Mouse (Mus musculus): Measurements from ENCODE around the gene Dera. TPM values are rescaled to one million over a fixed set of nuclear protein-coding genes. Genes with fewer than 3 reads are reported as not detected.
A peak's percentile ranks its signal among the peaks of the same experiment; 100 is the strongest.

Dera gene
- polyA plus RNA-seq, 1 experiment from 2014 or later: 87.3 TPM

DNA sequence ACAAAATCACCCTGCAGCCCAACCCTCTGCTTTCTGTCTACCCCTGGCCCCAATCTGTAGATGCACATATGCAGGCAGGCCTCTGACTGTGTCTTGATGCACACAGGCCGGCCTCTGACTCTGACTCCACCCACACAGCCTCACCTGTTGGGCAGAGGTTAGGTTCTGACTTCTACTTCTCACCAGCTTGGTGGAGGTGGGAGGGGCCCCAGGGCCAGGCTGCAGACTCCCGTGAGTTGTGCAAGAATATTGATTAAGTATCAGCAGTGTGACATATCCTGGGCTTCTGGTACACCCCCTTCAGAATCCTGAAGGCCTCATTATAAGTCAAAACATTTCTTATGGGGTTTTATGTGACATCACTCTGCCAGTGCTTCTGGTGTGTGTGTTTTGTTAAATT lies 35.3 kb downstream of the Dera start:
- DNase-seq (ENCODE audit: low spot score) (no peak), ATAC-seq (replicated peaks; ENCODE audit: low FRiP score) (no peak)
- H3K27me3 ChIP-seq (replicated peaks; ENCODE audit: control insufficient read depth, insufficient read depth, low read length): no peaks in the 10 kb centered on the region
- no peak overlapping the region for H3K27ac ChIP-seq (ENCODE audit: low read depth, low read length)
- no peaks in the 10 kb centered on the region for H3K36me3 ChIP-seq (ENCODE audit: control insufficient read depth, insufficient read depth, low read length)
- H3K4me3 ChIP-seq (ENCODE audit: low read depth, low read length): no peak overlapping the region
- H3K4me1 ChIP-seq (replicated peaks; ENCODE audit: control insufficient read depth, insufficient read depth, low read length): peaks cover 2% of the 10 kb centered on the region; the same call in 1 of the 2 replicates
- 69% methylated on average over 2 of the region's 2 CpGs for WGBS
- no peaks in the 10 kb centered on the region for H3K9me3 ChIP-seq (ENCODE audit: control insufficient read depth, low read length)
- H3K4me2 ChIP-seq: no peak overlapping the region
- no peak overlapping the region for H3K9ac ChIP-seq (ENCODE audit: low read depth, low read length)

DNA sequence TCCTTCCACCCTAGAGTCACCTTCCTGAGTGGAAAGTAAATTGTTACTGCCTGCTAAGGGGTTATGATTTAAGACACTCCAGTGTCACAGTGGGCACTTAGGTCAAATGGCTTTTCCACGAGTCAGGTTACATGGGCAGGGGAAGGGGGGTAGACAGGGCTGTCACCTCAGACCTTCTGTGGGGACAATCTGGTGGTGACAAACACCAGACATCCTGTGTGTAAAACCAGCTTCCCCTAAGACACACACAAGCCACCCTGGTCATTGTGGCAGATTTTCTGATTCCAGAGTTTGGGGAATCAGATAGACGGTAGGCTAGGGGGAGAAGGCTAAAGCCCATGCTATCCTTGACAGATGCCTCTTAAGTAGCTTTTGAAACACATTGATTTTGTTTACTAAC lies 41.1 kb downstream of the Dera start:
- Histone ChIP-seq H3K27ac (ENCODE audit: low read depth, low read length) (no peak overlapping the region), H3K36me3 (ENCODE audit: control insufficient read depth, insufficient read depth, low read length) (peaks cover 8% of the 10 kb centered on the region), H3K9me3 (ENCODE audit: control insufficient read depth, low read length) (0 out of 2 replicates have a peak, but pooled peaks cover 4% of the 10 kb centered on the region), H3K9ac (ENCODE audit: low read depth, low read length) (no peak overlapping the region), H3K4me1 (replicated peaks; ENCODE audit: control insufficient read depth, insufficient read depth, low read length) (no peaks in the 10 kb centered on the region), H3K4me2 (no peak overlapping the region), H3K4me3 (ENCODE audit: low read depth, low read length) (no peak overlapping the region), H3K27me3 (replicated peaks; ENCODE audit: control insufficient read depth, insufficient read depth, low read length) (no peaks in the 10 kb centered on the region)
- WGBS: 41% methylated on average over 2 of the region's 2 CpGs
- ATAC-seq (replicated peaks; ENCODE audit: low FRiP score) (no peak), DNase-seq (ENCODE audit: low spot score) (no peak)

DNA sequence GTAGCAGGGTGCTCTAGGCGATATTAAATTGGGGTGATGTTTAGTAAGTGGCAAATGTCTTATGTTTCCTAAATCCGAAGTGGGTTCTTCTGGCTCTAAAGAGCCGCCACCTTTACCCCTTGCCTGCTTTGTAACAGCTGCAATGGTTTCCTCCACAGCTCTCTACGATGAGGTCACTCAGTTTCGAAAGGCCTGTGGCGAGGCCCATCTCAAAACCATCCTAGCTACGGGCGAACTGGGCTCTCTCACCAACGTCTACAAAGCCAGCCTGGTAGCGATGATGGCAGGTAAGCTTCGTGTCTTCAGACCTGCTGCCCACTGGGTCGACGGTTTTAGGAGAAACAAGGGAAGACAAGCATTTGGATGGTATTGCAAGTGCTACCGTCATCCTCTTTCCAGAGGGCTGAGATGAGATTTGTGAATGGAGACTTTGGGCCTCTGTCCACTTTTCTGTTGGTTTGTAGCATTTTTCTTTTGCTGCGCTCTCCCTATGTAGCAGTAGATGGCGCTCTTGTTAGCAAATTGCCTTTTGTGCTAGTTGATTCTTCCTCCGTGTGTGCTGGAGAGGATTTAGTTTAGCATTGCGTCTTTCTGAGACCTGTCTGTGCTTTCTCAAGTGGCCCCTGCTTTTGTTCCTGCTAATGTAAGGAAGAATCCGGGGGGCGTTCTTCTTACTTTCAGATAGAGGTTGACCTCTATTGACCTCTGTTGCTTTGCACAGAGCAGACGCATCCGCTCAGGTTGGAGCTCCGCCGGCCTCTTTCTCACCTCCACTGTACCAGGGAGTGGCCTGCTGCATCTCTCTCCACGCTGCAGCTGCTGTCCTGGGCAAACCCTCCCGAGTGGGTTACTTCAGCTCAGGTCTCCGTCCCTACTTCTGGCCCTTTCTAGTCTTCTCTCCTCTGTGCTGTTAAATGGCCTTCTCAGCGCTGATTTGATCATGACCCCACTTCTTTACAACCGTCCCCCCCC lies 42.5 kb downstream of the Dera start:
- 70% methylated on average over 29 of the region's 29 CpGs for WGBS
- ATAC-seq (replicated peaks; ENCODE audit: low FRiP score) (0 out of 2 replicates have a peak, but pooled peaks have one; percentile 30), DNase-seq (ENCODE audit: low spot score) (no peak)
- Histone ChIP-seq H3K4me3 (ENCODE audit: low read depth, low read length) (no peak overlapping the region), H3K9me3 (ENCODE audit: control insufficient read depth, low read length) (0 out of 2 replicates have a peak, but pooled peaks cover 4% of the 10 kb centered on the region), H3K4me2 (no peak overlapping the region), H3K9ac (ENCODE audit: low read depth, low read length) (no peak overlapping the region), H3K27ac (ENCODE audit: low read depth, low read length) (no peak overlapping the region), H3K36me3 (ENCODE audit: control insufficient read depth, insufficient read depth, low read length) (peaks cover 8% of the 10 kb centered on the region), H3K4me1 (replicated peaks; ENCODE audit: control insufficient read depth, insufficient read depth, low read length) (no peaks in the 10 kb centered on the region), H3K27me3 (replicated peaks; ENCODE audit: control insufficient read depth, insufficient read depth, low read length) (no peaks in the 10 kb centered on the region)

DNA sequence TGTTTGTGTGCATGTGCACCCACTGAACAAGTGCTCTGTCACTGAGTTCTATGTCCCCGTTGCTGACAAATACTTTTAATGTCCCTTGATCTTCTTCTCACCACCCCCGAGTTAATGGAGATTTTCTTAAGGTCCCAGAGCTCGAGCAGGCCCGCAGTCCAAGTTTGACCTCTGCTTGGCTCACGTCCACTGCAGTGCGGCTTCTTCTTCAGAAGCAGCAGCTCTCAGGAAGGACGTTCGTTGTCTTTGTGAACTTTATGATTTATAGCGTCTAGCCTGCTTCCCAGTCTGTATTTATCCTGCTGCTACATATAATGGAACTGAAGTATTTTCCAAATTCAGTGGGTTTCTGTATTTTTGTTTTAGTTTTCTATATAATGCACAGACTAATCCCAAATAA lies 44.9 kb downstream of the Dera start:
- DNase-seq (ENCODE audit: low spot score): no peak
- Histone ChIP-seq H3K4me2 (no peak overlapping the region), H3K9ac (ENCODE audit: low read depth, low read length) (no peak overlapping the region), H3K4me3 (ENCODE audit: low read depth, low read length) (no peak overlapping the region), H3K4me1 (replicated peaks; ENCODE audit: control insufficient read depth, insufficient read depth, low read length) (no peaks in the 10 kb centered on the region), H3K36me3 (ENCODE audit: control insufficient read depth, insufficient read depth, low read length) (peaks cover 11% of the 10 kb centered on the region), H3K9me3 (ENCODE audit: control insufficient read depth, low read length) (0 out of 2 replicates have a peak, but pooled peaks cover 4% of the 10 kb centered on the region), H3K27ac (ENCODE audit: low read depth, low read length) (no peak overlapping the region), H3K27me3 (replicated peaks; ENCODE audit: control insufficient read depth, insufficient read depth, low read length) (no peaks in the 10 kb centered on the region)
- WGBS: 89% methylated on average over 9 of the region's 9 CpGs
- no peak for ATAC-seq (replicated peaks; ENCODE audit: low FRiP score)

DNA sequence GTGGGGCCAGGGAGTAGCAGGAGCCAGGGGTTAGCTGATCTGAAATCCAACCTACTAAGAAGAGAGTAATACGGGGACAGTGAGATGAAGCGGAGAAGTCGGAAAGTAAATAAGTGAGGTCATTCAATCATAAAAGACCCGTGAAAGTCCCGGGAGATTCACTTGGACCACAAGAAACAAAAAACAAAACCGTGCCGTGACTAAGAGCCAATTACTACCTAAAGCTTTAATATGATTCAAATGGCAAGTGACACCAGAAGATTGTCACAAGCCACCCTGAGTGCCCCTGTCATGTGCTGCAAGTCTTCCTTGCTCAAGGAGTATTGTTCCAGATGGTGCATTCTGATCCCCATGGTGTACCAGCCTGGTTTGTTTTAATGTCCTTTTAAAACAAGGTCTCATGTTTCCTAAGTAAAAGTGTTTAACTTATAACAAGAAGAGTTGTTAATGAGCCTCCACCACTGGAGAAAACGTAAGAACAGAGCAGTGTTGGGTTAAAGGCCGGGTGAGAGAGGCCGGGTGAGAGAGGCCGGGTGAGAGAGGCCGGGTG lies 49.2 kb downstream of the Dera start:
- ATAC-seq (replicated peaks; ENCODE audit: low FRiP score): no peak
- Histone ChIP-seq H3K36me3 (ENCODE audit: control insufficient read depth, insufficient read depth, low read length) (peaks cover 11% of the 10 kb centered on the region), H3K4me1 (replicated peaks; ENCODE audit: control insufficient read depth, insufficient read depth, low read length) (no peaks in the 10 kb centered on the region), H3K9ac (ENCODE audit: low read depth, low read length) (no peak overlapping the region), H3K27ac (ENCODE audit: low read depth, low read length) (no peak overlapping the region), H3K4me2 (no peak overlapping the region), H3K4me3 (ENCODE audit: low read depth, low read length) (no peak overlapping the region), H3K9me3 (ENCODE audit: control insufficient read depth, low read length) (0 out of 2 replicates have a peak, but pooled peaks cover 4% of the 10 kb centered on the region), H3K27me3 (replicated peaks; ENCODE audit: control insufficient read depth, insufficient read depth, low read length) (no peaks in the 10 kb centered on the region)
- DNase-seq (ENCODE audit: low spot score): no peak
- WGBS: 88% methylated on average over 12 of the region's 12 CpGs

DNA sequence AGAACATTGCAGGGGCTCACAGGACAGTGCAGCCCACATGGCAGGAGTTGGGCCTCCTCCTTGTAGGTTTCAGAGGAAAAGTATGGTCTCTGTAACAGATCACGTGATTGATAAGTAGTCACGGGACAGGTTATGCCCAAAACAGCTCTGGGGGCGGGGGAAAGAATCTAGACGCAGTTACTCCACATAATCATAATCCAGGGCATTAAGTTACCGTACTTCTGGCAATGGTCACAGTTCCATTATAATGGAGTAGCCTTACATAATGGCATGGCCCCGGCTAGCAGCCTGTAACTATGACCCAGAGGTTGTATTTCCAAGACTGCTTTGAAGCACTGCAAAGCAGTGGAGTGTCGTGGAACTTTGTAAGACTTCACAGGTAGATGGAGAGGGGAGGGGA lies 49.8 kb downstream of the Dera start:
- DNase-seq (ENCODE audit: low spot score) (no peak), ATAC-seq (replicated peaks; ENCODE audit: low FRiP score) (no peak)
- H3K4me1 ChIP-seq (replicated peaks; ENCODE audit: control insufficient read depth, insufficient read depth, low read length): no peaks in the 10 kb centered on the region
- H3K4me2 ChIP-seq: no peak overlapping the region
- peaks cover 11% of the 10 kb centered on the region for H3K36me3 ChIP-seq (ENCODE audit: control insufficient read depth, insufficient read depth, low read length)
- 0 out of 2 replicates have a peak, but pooled peaks cover 4% of the 10 kb centered on the region for H3K9me3 ChIP-seq (ENCODE audit: control insufficient read depth, low read length)
- H3K4me3 ChIP-seq (ENCODE audit: low read depth, low read length): no peak overlapping the region
- no peak overlapping the region for H3K27ac ChIP-seq (ENCODE audit: low read depth, low read length)
- 80% methylated on average over 7 of the region's 7 CpGs for WGBS
- no peak overlapping the region for H3K9ac ChIP-seq (ENCODE audit: low read depth, low read length)
- no peaks in the 10 kb centered on the region for H3K27me3 ChIP-seq (replicated peaks; ENCODE audit: control insufficient read depth, insufficient read depth, low read length)

DNA sequence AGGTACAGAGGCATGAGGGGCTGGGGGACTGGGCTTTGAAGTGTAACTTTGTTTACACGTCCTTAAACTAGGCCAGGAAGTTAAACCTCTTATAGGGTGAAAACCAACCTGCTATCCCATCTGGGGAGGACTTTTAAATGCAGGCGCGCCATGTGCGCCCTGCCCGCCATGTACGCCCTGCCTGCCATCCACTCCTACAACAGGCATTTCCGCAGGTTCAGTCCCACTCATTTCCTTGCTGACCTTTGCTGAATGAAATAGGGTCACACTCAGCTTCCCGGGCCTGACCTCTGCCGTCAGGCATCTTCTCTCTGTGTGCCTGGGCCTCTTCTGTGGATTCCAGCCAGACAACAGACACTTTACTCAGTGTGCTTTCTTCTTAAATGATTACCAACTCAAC lies 50.3 kb downstream of the Dera start:
- ATAC-seq (replicated peaks; ENCODE audit: low FRiP score) (no peak), DNase-seq (ENCODE audit: low spot score) (no peak)
- no peaks in the 10 kb centered on the region for H3K27me3 ChIP-seq (replicated peaks; ENCODE audit: control insufficient read depth, insufficient read depth, low read length)
- no peaks in the 10 kb centered on the region for H3K4me1 ChIP-seq (replicated peaks; ENCODE audit: control insufficient read depth, insufficient read depth, low read length)
- 0 out of 2 replicates have a peak, but pooled peaks cover 4% of the 10 kb centered on the region for H3K9me3 ChIP-seq (ENCODE audit: control insufficient read depth, low read length)
- no peak overlapping the region for H3K27ac ChIP-seq (ENCODE audit: low read depth, low read length)
- no peak overlapping the region for H3K9ac ChIP-seq (ENCODE audit: low read depth, low read length)
- H3K4me2 ChIP-seq: no peak overlapping the region
- H3K4me3 ChIP-seq (ENCODE audit: low read depth, low read length): no peak overlapping the region
- H3K36me3 ChIP-seq (ENCODE audit: control insufficient read depth, insufficient read depth, low read length): peaks cover 10% of the 10 kb centered on the region
- 76% methylated on average over 9 of the region's 9 CpGs for WGBS

DNA sequence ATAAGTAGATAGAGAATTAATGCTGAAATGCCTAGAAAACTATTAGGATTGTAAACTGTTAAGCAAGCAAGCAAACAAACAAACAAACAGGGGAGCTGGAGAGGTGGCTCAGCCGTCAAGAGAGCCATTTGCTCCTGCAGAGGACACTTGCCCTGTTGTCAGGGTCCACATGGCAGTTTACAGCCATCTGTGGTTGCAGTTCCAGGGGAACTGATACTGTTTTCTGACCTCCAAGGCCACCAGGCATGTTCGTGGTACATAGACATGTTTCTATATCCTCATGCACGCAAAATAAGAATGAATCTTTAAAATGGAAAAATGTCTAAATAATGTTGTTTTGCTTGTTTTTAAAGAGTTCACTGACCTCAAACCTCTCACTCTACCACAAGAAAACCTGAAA lies 52.0 kb downstream of the Dera start:
- ATAC-seq (replicated peaks; ENCODE audit: low FRiP score) (no peak), DNase-seq (ENCODE audit: low spot score) (no peak)
- Histone ChIP-seq H3K9ac (ENCODE audit: low read depth, low read length) (no peak overlapping the region), H3K27me3 (replicated peaks; ENCODE audit: control insufficient read depth, insufficient read depth, low read length) (no peaks in the 10 kb centered on the region), H3K9me3 (ENCODE audit: control insufficient read depth, low read length) (no peaks in the 10 kb centered on the region), H3K36me3 (ENCODE audit: control insufficient read depth, insufficient read depth, low read length) (peaks cover 3% of the 10 kb centered on the region; the same call in 1 of the 2 replicates), H3K4me2 (no peak overlapping the region), H3K4me3 (ENCODE audit: low read depth, low read length) (no peak overlapping the region), H3K4me1 (replicated peaks; ENCODE audit: control insufficient read depth, insufficient read depth, low read length) (no peaks in the 10 kb centered on the region), H3K27ac (ENCODE audit: low read depth, low read length) (no peak overlapping the region)
- WGBS: 88% methylated on average over 3 of the region's 3 CpGs

Data from liver, embryonic 11.5 days (tissue).